Mouse (Mus musculus) effector memory CD4-positive, alpha-beta T cell, adult 5 months (primary cell): ENCODE data around the gene Slc3a1. TPM values are rescaled to one million over a fixed set of nuclear protein-coding genes. Genes with fewer than 3 reads are reported as not detected.

ENCODE experiments used
- polyA plus RNA-seq: library from polyadenylated mRNA; unstranded; fragments of 100-300 nt; shearing (Covaris generic); gene quantifications from one replicate; pipeline ENCODE4 v1.2.1, GENCODE M21; 2017

Gene Slc3a1
- 0.45 TPM for polyA plus RNA-seq

DNA sequence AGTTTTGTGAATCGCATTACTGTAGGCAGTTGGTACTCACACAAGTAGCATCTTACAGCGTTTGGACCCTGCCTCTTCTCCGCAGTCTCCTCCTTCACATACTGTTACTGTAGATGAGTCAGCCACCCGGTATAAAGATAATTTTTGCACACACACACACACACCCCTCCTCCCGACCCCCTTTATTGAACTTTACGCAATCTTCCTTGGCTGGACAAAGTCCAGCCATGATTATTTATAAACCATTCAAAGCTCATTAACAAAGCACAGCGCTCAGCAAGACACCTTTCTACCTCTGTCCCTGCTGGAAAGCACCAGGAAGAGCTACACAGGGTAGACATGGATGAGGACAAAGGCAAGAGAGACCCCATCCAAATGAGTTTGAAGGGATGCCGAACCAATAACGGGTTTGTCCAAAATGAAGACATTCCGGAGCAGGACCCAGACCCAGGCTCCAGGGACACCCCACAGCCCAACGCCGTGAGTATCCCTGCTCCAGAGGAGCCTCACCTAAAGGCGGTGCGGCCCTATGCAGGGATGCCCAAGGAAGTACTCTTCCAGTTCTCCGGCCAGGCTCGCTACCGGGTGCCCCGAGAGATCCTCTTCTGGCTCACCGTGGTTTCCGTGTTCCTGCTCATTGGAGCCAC, at the start of gene Slc3a1:
Gene Slc3a1, plus strand, starts transcription at position 284 of the 647 bp plus-strand sequence.

DNA sequence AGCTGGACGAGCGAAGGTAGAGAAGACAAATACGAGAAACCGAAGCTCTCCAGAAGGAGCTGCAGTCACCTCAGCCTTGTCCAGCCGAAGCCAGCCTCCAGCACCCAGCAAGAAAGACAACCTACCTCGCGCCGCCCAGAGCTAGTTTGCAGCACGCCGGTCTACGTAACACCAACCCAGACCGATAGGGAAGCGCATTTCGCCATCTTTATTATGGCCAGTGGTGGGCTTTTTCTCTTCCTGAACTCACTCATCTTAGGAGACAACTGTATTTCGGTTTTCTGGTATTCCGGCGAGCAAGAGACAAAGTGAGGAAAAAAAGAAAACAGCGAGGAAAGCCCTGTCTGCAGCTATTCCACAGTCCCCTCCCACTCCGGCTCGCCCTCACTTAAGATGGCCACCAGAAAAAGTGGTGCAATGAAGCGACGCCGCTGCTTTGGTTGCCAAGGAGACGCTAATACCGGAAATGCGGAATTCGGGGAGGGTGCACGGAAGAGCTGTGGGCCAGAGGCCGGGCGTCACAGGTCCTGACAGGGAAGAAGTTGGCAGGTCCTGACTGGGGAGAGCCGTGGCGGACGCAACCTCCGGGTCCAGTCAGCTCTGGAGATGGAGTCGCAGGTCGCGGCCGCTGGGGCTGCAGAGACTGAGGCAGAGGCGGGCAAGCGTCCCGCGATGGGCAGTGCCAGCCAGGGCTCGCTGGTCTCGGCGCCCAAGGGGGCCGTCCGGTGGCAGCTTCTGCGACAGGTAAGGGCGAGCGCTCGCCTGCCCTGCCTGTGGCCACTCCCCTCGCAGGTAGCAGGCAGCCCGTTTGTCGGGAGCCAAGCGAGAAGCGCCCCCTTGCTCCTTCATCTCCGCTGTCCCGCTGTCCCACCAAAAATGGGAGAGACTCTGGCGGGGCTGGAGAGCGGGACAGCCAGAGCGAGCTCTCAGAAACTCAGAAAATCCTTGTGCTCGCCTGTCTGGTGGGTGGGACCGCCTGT, 62.2 kb downstream of the Slc3a1 start, which contains the start of the genes Prepl and Camkmt:
Gene Prepl, minus strand, starts transcription at position 122 of the 980 bp plus-strand sequence.
Gene Camkmt, plus strand, starts transcription at position 433 of the 980 bp plus-strand sequence.

Other genes starting within 250 kb of the Slc3a1 start
- gene Lrpprc, start 237.6 kb upstream of the Slc3a1 start, polyA plus RNA-seq = 30.7 TPM
- 140 TPM for gene Ppm1b, start 71.6 kb upstream of the Slc3a1 start, polyA plus RNA-seq
- 14.8 TPM for gene Prepl, start 61.9 kb downstream of the Slc3a1 start, polyA plus RNA-seq
- gene Camkmt, start 62.2 kb downstream of the Slc3a1 start, polyA plus RNA-seq = 6.4 TPM